Mouse (Mus musculus): ENCODE measurements around the gene Gadl1.

GRCm38 (mm10) chr9:116090296-116090695, 181.0 kb downstream of the Gadl1 start:
- no peak for TF ChIP-seq CTCF (IDR thresholded peaks at IDR 0.05; ENCODE audit: low read depth, low read length)
- no peak for TF ChIP-seq POLR2AphosphoS5 (IDR thresholded peaks at IDR 0.05; ENCODE audit: insufficient replicate concordance, low read depth, low read length)
- TF ChIP-seq GATA1 (IDR thresholded peaks at IDR 0.05; ENCODE audit: borderline replicate concordance, low read length), result no peak

All from G1E (cell line).